Mouse (Mus musculus) ES-Bruce4 (cell line): ENCODE data around the gene Wnt10b.

Source experiments
- CTCF ChIP-seq: IDR thresholded peaks from one replicate; pipeline ENCODE4 v1.8.1; 2011; ENCODE audit warnings: low read depth, low read length
- EP300 ChIP-seq: IDR thresholded peaks from 2 replicates; pipeline ENCODE4 v1.6.1; 2011; ENCODE audit warnings: low read depth, low read length; ENCODE audit not compliant: insufficient read depth
- POLR2A ChIP-seq: IDR thresholded peaks from one replicate; pipeline ENCODE4 v1.8.1; 2011; ENCODE audit warnings: low read length; ENCODE audit not compliant: insufficient read depth

- no peak for TF ChIP-seq CTCF
- TF ChIP-seq POLR2A, result no peak
- no peak for TF ChIP-seq EP300
Observed at GRCm38 (mm10) chr15:98774096-98774495, 3.9 kb downstream of the Wnt10b start.
